Mouse (Mus musculus): ENCODE measurements around the gene Hes7. TPM values are rescaled to one million over a fixed set of nuclear protein-coding genes. Genes with fewer than 3 reads are reported as not detected.

Hes7 gene
- polyA plus RNA-seq, 1 experiment from 2014 or later, result 0.21 TPM

- Histone ChIP-seq H3K9me3 (ENCODE audit: control insufficient read depth, low read length) (no peaks in the 10 kb centered on the region), H3K36me3 (ENCODE audit: control insufficient read depth, insufficient read depth, low read length) (no peaks in the 10 kb centered on the region), H3K4me3 (ENCODE audit: low read depth, low read length) (no peak overlapping the region), H3K9ac (ENCODE audit: low read depth, low read length) (no peak overlapping the region), H3K4me2 (ENCODE audit: low read depth, low read length) (no peak overlapping the region), H3K27ac (replicated peaks; ENCODE audit: low read depth, low read length) (no peak overlapping the region), H3K4me1 (ENCODE audit: control insufficient read depth, insufficient read depth, low read length) (peaks cover 11% of the 10 kb centered on the region), H3K27me3 (replicated peaks; ENCODE audit: control insufficient read depth, insufficient read depth, low read length) (peaks cover 21% of the 10 kb centered on the region)
- no peak for DNase-seq (ENCODE audit: low spot score)
- ATAC-seq (ENCODE audit: low read depth), result no peak
- WGBS, result 37% methylated on average over 1 of the region's 1 CpGs
Observed at GRCm38 (mm10) chr11:69155351-69155750, 35.1 kb downstream of the Hes7 start.

DNA sequence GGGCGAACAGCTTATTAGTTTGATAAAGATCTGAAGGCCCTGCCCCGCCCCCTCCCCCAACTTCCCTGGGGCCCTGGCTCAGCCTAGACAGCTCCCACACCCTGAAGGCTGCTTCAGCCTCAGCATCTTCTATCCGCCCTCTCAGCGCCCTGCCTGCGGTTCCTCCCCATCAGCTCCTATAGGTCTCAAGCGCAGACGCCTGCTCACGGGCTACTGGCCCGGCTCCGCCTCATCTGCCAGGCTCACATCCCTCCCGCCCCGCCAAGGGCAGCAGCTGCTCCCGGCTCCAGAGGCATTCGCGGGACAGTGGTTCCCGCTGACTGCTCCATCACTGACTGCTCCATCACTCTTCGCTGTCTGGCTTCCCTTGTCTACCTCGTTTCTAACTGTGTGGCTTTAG is 36.6 kb downstream of the Hes7 start, which contains the start of gene Alox12b:
Gene Alox12b (plus strand): TSS at position 190 of the 400 bp plus-strand sequence.
- ATAC-seq (ENCODE audit: low read depth) (peak; percentile 76; the same call in 1 of the 2 replicates), DNase-seq (ENCODE audit: low spot score) (peak; percentile 64)
- Histone ChIP-seq H3K4me2 (ENCODE audit: low read depth, low read length) (peak within 1 kb of the TSS; percentile 44), H3K4me3 (ENCODE audit: low read depth, low read length) (peak within 1 kb of the TSS; percentile 18), H3K36me3 (ENCODE audit: control insufficient read depth, insufficient read depth, low read length) (no peaks in the 10 kb centered on the region), H3K9me3 (ENCODE audit: control insufficient read depth, low read length) (no peaks in the 10 kb centered on the region), H3K27me3 (replicated peaks; ENCODE audit: control insufficient read depth, insufficient read depth, low read length) (peaks cover 21% of the 10 kb centered on the region), H3K4me1 (ENCODE audit: control insufficient read depth, insufficient read depth, low read length) (peaks cover 6% of the 10 kb centered on the region; the same call in 1 of the 2 replicates), H3K27ac (replicated peaks; ENCODE audit: low read depth, low read length) (no peak within 1 kb of the TSS), H3K9ac (ENCODE audit: low read depth, low read length) (no peak within 1 kb of the TSS; the same call in 1 of the 2 replicates)
- WGBS, result 2% methylated on average over 16 of the region's 18 CpGs

DNA sequence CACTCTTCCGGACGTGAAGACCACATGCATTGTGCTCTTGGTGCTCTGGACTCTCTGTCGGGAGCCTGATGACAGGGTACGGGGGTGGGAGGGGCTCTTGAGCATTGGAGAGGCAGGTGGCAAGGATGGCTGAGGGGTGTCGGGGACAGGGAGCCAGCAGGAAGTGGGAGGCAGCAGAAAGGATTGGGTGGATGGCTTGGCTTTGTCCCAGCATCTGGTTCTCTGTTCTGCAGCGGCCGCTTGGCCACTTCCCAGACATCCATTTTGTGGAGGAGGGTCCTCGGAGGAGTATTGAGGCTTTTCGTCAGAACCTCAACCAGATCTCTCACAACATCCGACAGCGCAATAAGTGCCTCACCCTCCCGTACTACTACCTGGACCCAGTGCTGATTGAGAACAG is 49.1 kb downstream of the Hes7 start:
- Histone ChIP-seq H3K36me3 (ENCODE audit: control insufficient read depth, insufficient read depth, low read length) (no peaks in the 10 kb centered on the region), H3K9ac (ENCODE audit: low read depth, low read length) (no peak overlapping the region), H3K4me3 (ENCODE audit: low read depth, low read length) (no peak overlapping the region), H3K4me2 (ENCODE audit: low read depth, low read length) (no peak overlapping the region), H3K27me3 (replicated peaks; ENCODE audit: control insufficient read depth, insufficient read depth, low read length) (no peaks in the 10 kb centered on the region), H3K27ac (replicated peaks; ENCODE audit: low read depth, low read length) (no peak overlapping the region), H3K9me3 (ENCODE audit: control insufficient read depth, low read length) (no peaks in the 10 kb centered on the region), H3K4me1 (ENCODE audit: control insufficient read depth, insufficient read depth, low read length) (no peaks in the 10 kb centered on the region)
- 84% methylated on average over 12 of the region's 12 CpGs for WGBS
- ATAC-seq (ENCODE audit: low read depth), result no peak
- DNase-seq (ENCODE audit: low spot score), result no peak

DNA sequence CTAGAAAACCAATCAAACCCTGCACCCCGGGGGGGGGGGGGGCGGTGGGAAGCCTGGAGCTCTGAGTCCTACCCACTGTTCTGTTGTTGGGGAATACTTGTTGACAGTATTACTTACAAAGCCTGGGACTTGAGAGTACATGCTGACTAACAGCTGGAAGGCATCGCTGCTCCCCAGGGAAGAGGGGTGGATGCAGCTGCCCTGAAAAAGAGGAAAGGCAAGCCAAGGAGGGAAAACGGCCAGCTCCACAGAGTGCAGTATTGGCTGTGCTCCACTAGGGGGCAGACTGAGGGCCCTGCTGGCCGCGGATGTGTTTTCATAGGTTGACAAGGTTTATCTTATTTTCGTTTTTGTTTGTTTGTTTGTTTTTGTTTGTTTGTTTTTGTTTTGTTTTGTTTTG is 51.4 kb downstream of the Hes7 start:
- no peak overlapping the region for H3K4me3 ChIP-seq (ENCODE audit: low read depth, low read length)
- DNase-seq (ENCODE audit: low spot score) (peak; percentile 80), ATAC-seq (ENCODE audit: low read depth) (peak; percentile 57; the same call in 1 of the 2 replicates)
- no peaks in the 10 kb centered on the region for H3K9me3 ChIP-seq (ENCODE audit: control insufficient read depth, low read length)
- H3K4me2 ChIP-seq (ENCODE audit: low read depth, low read length), result no peak overlapping the region
- H3K9ac ChIP-seq (ENCODE audit: low read depth, low read length), result no peak overlapping the region
- H3K4me1 ChIP-seq (ENCODE audit: control insufficient read depth, insufficient read depth, low read length), result no peaks in the 10 kb centered on the region
- H3K27me3 ChIP-seq (replicated peaks; ENCODE audit: control insufficient read depth, insufficient read depth, low read length), result no peaks in the 10 kb centered on the region
- no peak overlapping the region for H3K27ac ChIP-seq (replicated peaks; ENCODE audit: low read depth, low read length)
- H3K36me3 ChIP-seq (ENCODE audit: control insufficient read depth, insufficient read depth, low read length), result no peaks in the 10 kb centered on the region
- WGBS, result 22% methylated on average over 7 of the region's 7 CpGs

DNA sequence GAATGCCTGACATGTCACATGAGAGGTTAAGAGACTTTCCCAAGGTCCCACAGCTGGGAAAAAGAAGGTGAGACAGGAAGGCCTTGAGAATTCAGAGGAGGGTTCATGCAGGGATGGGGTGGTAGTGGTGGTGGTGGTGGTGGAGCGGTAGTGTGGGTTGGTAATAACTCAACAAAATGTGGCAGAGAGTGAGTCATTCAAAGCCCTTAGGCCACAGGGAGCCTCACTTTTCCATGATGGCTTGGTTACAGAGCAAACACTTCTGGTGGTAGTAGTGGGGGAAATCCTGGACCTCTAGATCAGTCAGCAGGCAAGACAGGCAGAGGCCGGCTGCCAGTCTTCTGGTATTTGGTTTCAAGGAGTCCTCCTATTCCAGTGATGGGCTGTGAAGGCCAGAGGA is 52.4 kb downstream of the Hes7 start:
- H3K4me3 ChIP-seq (ENCODE audit: low read depth, low read length), result no peak overlapping the region
- H3K27ac ChIP-seq (replicated peaks; ENCODE audit: low read depth, low read length), result no peak overlapping the region
- no peaks in the 10 kb centered on the region for H3K36me3 ChIP-seq (ENCODE audit: control insufficient read depth, insufficient read depth, low read length)
- H3K4me1 ChIP-seq (ENCODE audit: control insufficient read depth, insufficient read depth, low read length), result no peaks in the 10 kb centered on the region
- H3K9me3 ChIP-seq (ENCODE audit: control insufficient read depth, low read length), result no peaks in the 10 kb centered on the region
- DNase-seq (ENCODE audit: low spot score) (no peak), ATAC-seq (ENCODE audit: low read depth) (no peak)
- H3K9ac ChIP-seq (ENCODE audit: low read depth, low read length), result no peak overlapping the region
- 88% methylated on average over 2 of the region's 2 CpGs for WGBS
- H3K27me3 ChIP-seq (replicated peaks; ENCODE audit: control insufficient read depth, insufficient read depth, low read length), result no peaks in the 10 kb centered on the region
- no peak overlapping the region for H3K4me2 ChIP-seq (ENCODE audit: low read depth, low read length)

Other genes starting within 250 kb of the Hes7 start
- gene Ndel1, start 248.5 kb upstream of the Hes7 start, polyA plus RNA-seq (2014; fragmentation: Nextera tagmentation; extraction: Ambion mirVana), result 90.0 and 95.4 TPM in 2 replicates
- gene Rnf222, start 231.9 kb upstream of the Hes7 start, polyA plus RNA-seq (2014; fragmentation: Nextera tagmentation; extraction: Ambion mirVana), result 0.17 and 0.45 TPM in 2 replicates
- gene Rpl26, start 218.8 kb upstream of the Hes7 start, polyA plus RNA-seq (2014; fragmentation: Nextera tagmentation; extraction: Ambion mirVana), result 1,088 and 1,233 TPM in 2 replicates
- gene Odf4, start 193.3 kb upstream of the Hes7 start, polyA plus RNA-seq (2014; fragmentation: Nextera tagmentation; extraction: Ambion mirVana), result not detected in 2 replicates
- gene Arhgef15, start 162.9 kb upstream of the Hes7 start, polyA plus RNA-seq (2014; fragmentation: Nextera tagmentation; extraction: Ambion mirVana), result 7.3 and 8.9 TPM in 2 replicates
- gene Slc25a35, start 152.3 kb upstream of the Hes7 start, polyA plus RNA-seq (2014; fragmentation: Nextera tagmentation; extraction: Ambion mirVana), result 3.4 and 5.0 TPM in 2 replicates
- 44.9 and 50.1 TPM in 2 replicates for gene Rangrf, start 145.2 kb upstream of the Hes7 start, polyA plus RNA-seq (2014; fragmentation: Nextera tagmentation; extraction: Ambion mirVana)
- 19.1 and 21.9 TPM in 2 replicates for gene Pfas, start 111.9 kb upstream of the Hes7 start, polyA plus RNA-seq (2014; fragmentation: Nextera tagmentation; extraction: Ambion mirVana)
- 36.5 and 47.3 TPM in 2 replicates for gene Ctc1, start 104.5 kb upstream of the Hes7 start, polyA plus RNA-seq (2014; fragmentation: Nextera tagmentation; extraction: Ambion mirVana)
- gene Aurkb, start 74.8 kb upstream of the Hes7 start, polyA plus RNA-seq (2014; fragmentation: Nextera tagmentation; extraction: Ambion mirVana), result 92.5 and 112 TPM in 2 replicates
- gene Borcs6, start 60.7 kb upstream of the Hes7 start, polyA plus RNA-seq (2014; fragmentation: Nextera tagmentation; extraction: Ambion mirVana), result 12.1 and 12.4 TPM in 2 replicates
- 65.6 and 87.8 TPM in 2 replicates for gene Tmem107, start 49.6 kb upstream of the Hes7 start, polyA plus RNA-seq (2014; fragmentation: Nextera tagmentation; extraction: Ambion mirVana)
- 89.1 and 97.0 TPM in 2 replicates for gene Vamp2, start 31.9 kb upstream of the Hes7 start, polyA plus RNA-seq (2014; fragmentation: Nextera tagmentation; extraction: Ambion mirVana)
- gene Per1, start 25.2 kb upstream of the Hes7 start, polyA plus RNA-seq (2014; fragmentation: Nextera tagmentation; extraction: Ambion mirVana), result 21.5 and 28.2 TPM in 2 replicates
- 0.14 and 0.63 TPM in 2 replicates for gene 9130213A22Rik, start 2.2 kb downstream of the Hes7 start, polyA plus RNA-seq (2014; fragmentation: Nextera tagmentation; extraction: Ambion mirVana)
- 0.39 and 1.9 TPM in 2 replicates for gene Aloxe3, start 5.5 kb downstream of the Hes7 start, polyA plus RNA-seq (2014; fragmentation: Nextera tagmentation; extraction: Ambion mirVana)
- 0.62 and 4.8 TPM in 2 replicates for gene Alox12b, start 36.6 kb downstream of the Hes7 start, polyA plus RNA-seq (2014; fragmentation: Nextera tagmentation; extraction: Ambion mirVana)
- 0.22 TPM in 1 of 2 replicates, not detected in the other for gene Alox8, start 77.4 kb downstream of the Hes7 start, polyA plus RNA-seq (2014; fragmentation: Nextera tagmentation; extraction: Ambion mirVana)
- 0.15 and 0.33 TPM in 2 replicates for gene Gucy2e, start 116.6 kb downstream of the Hes7 start, polyA plus RNA-seq (2014; fragmentation: Nextera tagmentation; extraction: Ambion mirVana)
- gene Cntrob, start 203.4 kb downstream of the Hes7 start, polyA plus RNA-seq (2014; fragmentation: Nextera tagmentation; extraction: Ambion mirVana), result 12.4 and 15.7 TPM in 2 replicates
- 147 and 164 TPM in 2 replicates for gene Trappc1, start 203.6 kb downstream of the Hes7 start, polyA plus RNA-seq (2014; fragmentation: Nextera tagmentation; extraction: Ambion mirVana)
- gene Kcnab3, start 205.9 kb downstream of the Hes7 start, polyA plus RNA-seq (2014; fragmentation: Nextera tagmentation; extraction: Ambion mirVana), result 1.7 and 2.0 TPM in 2 replicates
- gene Rnf227, start 220.1 kb downstream of the Hes7 start, polyA plus RNA-seq (2014; fragmentation: Nextera tagmentation; extraction: Ambion mirVana), result 15.6 and 17.1 TPM in 2 replicates
- 68.9 and 73.3 TPM in 2 replicates for gene Chd3, start 249.0 kb downstream of the Hes7 start, polyA plus RNA-seq (2014; fragmentation: Nextera tagmentation; extraction: Ambion mirVana)

Data from embryonic facial prominence, embryonic 14.5 days (tissue).